Mouse (Mus musculus) forebrain, embryonic 13.5 days (tissue): ENCODE data around the gene Ttc6. TPM values are rescaled to one million over a fixed set of nuclear protein-coding genes. Genes with fewer than 3 reads are reported as not detected.

Source experiments
- ATAC-seq: fragments of 200-750 bp; cut with Nextera tagmentation; 2 replicates; pipeline ENCODE4 v1.8.0; 2017
- H3K27ac ChIP-seq: fragments of 300-500 bp; sonication (generic); 2 replicates; pipeline ENCODE4 v1.5.1; 2015; ENCODE audit warnings: inconsistent platforms, mild to moderate bottlenecking, moderate library complexity
- H3K27me3 ChIP-seq: fragments of 300-500 bp; sonication (generic); 2 replicates; pipeline ENCODE4 v1.6.1; 2015; ENCODE audit warnings: mild to moderate bottlenecking, inconsistent platforms
- H3K36me3 ChIP-seq: fragments of 300-500 bp; sonication (generic); 2 replicates; pipeline ENCODE4 v1.6.1; 2015; ENCODE audit warnings: mild to moderate bottlenecking, inconsistent platforms; ENCODE audit not compliant: poor library complexity, severe bottlenecking
- H3K4me1 ChIP-seq: fragments of 300-500 bp; sonication (generic); 2 replicates; pipeline ENCODE4 v1.6.1; 2015; ENCODE audit warnings: inconsistent platforms
- H3K4me2 ChIP-seq: fragments of 300-500 bp; sonication (generic); 2 replicates; pipeline ENCODE4 v1.6.1; 2015; ENCODE audit warnings: inconsistent platforms, mild to moderate bottlenecking, moderate library complexity
- H3K4me3 ChIP-seq: fragments of 300-500 bp; sonication (generic); 2 replicates; pipeline ENCODE4 v1.5.1; 2015; ENCODE audit warnings: mild to moderate bottlenecking, inconsistent platforms
- H3K9ac ChIP-seq: fragments of 300-500 bp; sonication (generic); 2 replicates; pipeline ENCODE4 v1.6.1; 2015; ENCODE audit warnings: mild to moderate bottlenecking, inconsistent platforms
- H3K9me3 ChIP-seq: fragments of 300-500 bp; sonication (generic); replicated peaks from 2 replicates; pipeline ENCODE4 v1.6.1; 2016; ENCODE audit warnings: inconsistent platforms
- WGBS: fragments of 180-500 bp; shearing (Covaris S2); methylation state at CpG from one replicate; pipeline ENCODE4 v1.1.7; 2015; 5-methylcytosine and 5-hydroxymethylcytosine counted together
- polyA plus RNA-seq: library from polyadenylated mRNA; unstranded; fragments of >200 nt; fragmentation: Nextera tagmentation; extraction: Ambion mirVana; gene quantifications from 2 replicates; pipeline ENCODE4 v1.2.1, GENCODE M21; 2015

Ttc6 gene
- polyA plus RNA-seq, 1 experiment from 2014 or later: 0.14 TPM

- ATAC-seq: no peak
- no peak overlapping the region for H3K27ac ChIP-seq
- no peaks in the 10 kb centered on the region for H3K9me3 ChIP-seq
- H3K4me1 ChIP-seq: peaks cover 17% of the 10 kb centered on the region
- H3K36me3 ChIP-seq: no peaks in the 10 kb centered on the region
- H3K9ac ChIP-seq: no peak overlapping the region
- WGBS: 0% methylated on average over 9 of the region's 9 CpGs
- peaks cover 100% of the 10 kb centered on the region for H3K27me3 ChIP-seq
- no peak overlapping the region for H3K4me3 ChIP-seq
- no peak overlapping the region for H3K4me2 ChIP-seq
Observed at GRCm38 (mm10) chr12:57547890-57548289, 16.0 kb upstream of the Ttc6 start.

DNA sequence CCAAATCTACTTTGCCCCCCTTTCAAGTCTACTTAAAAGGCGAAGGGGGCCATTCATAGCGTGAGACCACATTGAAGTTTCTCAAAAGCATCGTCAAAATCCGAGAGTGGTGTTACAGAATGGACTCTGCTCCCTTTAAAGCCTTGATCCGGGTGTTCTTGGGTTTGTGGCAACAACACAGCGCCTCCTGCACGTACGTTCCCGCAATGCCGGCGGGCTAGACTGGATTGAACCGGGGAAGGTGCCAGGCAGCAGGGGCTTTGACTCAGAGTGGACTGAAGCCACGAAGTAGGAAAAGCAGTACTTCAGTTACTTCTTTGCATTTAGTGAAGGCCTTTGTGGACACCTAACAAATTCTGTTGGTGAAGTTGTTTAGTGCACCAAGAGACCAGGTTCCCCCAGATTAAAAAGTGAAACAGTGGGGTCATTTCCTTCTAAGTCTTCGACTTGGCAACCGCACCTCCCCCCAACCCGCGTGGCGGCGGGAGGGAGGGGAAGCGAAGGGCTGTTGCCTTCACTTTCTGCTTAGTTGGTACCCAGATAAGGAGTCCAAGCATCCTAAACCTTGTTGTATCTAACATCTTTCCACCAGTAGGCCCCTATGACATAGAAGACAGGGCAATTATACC lies 15.4 kb upstream of the Ttc6 start:
- ATAC-seq: no peak
- Histone ChIP-seq H3K36me3 (no peaks in the 10 kb centered on the region), H3K4me1 (peaks cover 17% of the 10 kb centered on the region), H3K27me3 (peaks cover 100% of the 10 kb centered on the region), H3K4me2 (no peak overlapping the region), H3K27ac (no peak overlapping the region), H3K4me3 (no peak overlapping the region), H3K9me3 (no peaks in the 10 kb centered on the region), H3K9ac (no peak overlapping the region)
- under 1% methylated on average over 20 of the region's 20 CpGs for WGBS

DNA sequence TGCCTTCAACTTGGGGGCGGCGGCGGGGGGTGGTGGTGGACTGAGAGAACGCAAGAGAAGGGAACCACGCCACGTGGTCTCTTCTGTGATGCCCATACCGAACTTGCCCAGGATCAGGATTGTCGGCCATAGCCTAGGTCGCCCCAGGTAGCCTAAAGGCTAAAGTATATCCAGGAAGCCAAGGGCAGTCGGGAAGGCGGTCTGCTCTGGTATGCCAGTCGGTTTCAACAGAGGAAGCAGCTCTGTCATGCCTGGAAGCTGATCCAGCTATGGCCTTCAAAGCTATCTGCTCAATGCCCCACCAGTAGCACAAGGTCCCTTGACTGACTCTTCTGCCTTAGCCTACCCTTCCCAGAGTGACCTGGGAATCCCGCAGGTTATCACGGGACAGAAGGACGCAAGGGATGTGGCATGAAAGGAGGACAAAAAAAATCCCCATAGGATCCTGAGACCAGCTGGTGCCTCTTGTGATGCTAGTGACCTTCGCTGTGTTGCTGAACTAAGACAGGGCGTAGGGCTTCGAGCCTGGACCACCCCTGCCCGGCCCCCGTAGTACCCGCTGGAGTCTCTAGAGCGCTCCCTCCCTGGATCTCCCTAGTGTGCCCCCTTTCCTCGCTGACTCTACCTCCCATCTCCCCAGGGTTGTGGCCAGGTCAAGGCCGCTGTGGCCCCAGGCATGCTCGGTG lies 14.8 kb upstream of the Ttc6 start:
- H3K9me3 ChIP-seq: no peaks in the 10 kb centered on the region
- H3K9ac ChIP-seq: no peak overlapping the region
- 2% methylated on average over 25 of the region's 25 CpGs for WGBS
- no peak overlapping the region for H3K4me3 ChIP-seq
- peaks cover 100% of the 10 kb centered on the region for H3K27me3 ChIP-seq
- H3K36me3 ChIP-seq: no peaks in the 10 kb centered on the region
- H3K4me2 ChIP-seq: no peak overlapping the region
- H3K27ac ChIP-seq: no peak overlapping the region
- no peak for ATAC-seq
- H3K4me1 ChIP-seq: peaks cover 17% of the 10 kb centered on the region

GRCm38 (mm10) chr12:57549667-57550160 lies 14.2 kb upstream of the Ttc6 start:
- ATAC-seq: no peak
- Histone ChIP-seq H3K4me1 (peaks cover 17% of the 10 kb centered on the region), H3K9me3 (no peaks in the 10 kb centered on the region), H3K4me3 (no peak overlapping the region), H3K36me3 (no peaks in the 10 kb centered on the region), H3K27ac (no peak overlapping the region), H3K9ac (no peak overlapping the region), H3K27me3 (peaks cover 100% of the 10 kb centered on the region), H3K4me2 (no peak overlapping the region)
- WGBS: under 1% methylated on average over 15 of the region's 15 CpGs

DNA sequence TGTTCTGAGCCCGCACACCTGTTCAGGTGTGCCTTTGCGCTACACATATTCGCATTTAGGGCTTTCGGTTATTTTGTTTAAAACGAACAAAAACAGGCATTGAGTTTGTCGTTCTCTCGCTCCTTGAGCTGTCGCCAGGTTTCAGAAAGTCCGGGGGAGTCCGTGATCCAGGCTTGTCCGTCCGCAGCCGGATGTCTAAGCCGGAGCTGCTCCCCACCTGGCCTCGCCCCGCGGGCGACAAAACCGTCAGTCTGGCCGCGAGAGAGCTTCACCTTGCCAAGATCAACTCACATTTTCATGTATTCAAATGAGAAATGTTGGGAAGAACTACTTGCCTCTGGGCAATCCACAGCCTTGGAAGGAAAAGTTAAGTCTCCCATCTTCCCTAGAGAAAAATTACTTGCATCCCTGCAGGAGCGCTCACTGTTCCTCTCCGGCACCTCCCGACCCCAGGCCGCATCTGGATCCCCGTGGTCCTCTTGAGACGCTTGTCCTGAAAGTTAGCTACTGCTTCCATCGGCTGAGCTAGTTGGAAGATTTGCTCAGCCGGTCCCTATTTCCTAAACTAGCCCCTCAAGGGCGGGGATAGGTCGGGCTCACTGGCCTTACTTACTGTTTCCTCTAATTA lies 13.6 kb upstream of the Ttc6 start:
- no peaks in the 10 kb centered on the region for H3K9me3 ChIP-seq
- H3K9ac ChIP-seq: no peak overlapping the region
- H3K4me2 ChIP-seq: no peak overlapping the region
- peaks cover 14% of the 10 kb centered on the region for H3K4me1 ChIP-seq
- no peak for ATAC-seq
- H3K4me3 ChIP-seq: no peak overlapping the region
- H3K27me3 ChIP-seq: peaks cover 100% of the 10 kb centered on the region
- H3K36me3 ChIP-seq: no peaks in the 10 kb centered on the region
- under 1% methylated on average over 31 of the region's 31 CpGs for WGBS
- no peak overlapping the region for H3K27ac ChIP-seq

DNA sequence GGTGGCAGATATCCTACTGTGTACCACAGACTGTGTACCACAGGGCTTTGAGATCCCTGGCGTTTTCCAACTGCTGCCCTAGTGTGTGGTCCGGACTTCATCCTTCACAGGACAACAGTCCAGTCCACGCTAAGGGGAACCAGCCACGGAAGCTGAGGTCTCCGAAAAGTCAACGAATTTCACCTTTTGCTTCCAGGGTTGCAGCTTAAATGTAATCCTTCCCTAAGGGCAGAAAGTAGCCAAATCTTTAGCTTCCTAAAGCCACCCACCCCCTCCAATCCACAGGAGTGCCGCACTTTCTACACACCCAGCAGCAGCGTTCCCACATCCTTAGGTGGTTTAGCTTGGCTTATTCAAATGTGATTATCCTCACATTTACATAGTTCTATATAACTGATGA lies 13.0 kb upstream of the Ttc6 start:
- Histone ChIP-seq H3K36me3 (no peaks in the 10 kb centered on the region), H3K9me3 (no peaks in the 10 kb centered on the region), H3K4me2 (no peak overlapping the region), H3K4me3 (no peak overlapping the region), H3K4me1 (peaks cover 9% of the 10 kb centered on the region), H3K27ac (no peak overlapping the region), H3K27me3 (peaks cover 100% of the 10 kb centered on the region), H3K9ac (no peak overlapping the region)
- 1% methylated on average over 8 of the region's 8 CpGs for WGBS
- ATAC-seq: no peak

DNA sequence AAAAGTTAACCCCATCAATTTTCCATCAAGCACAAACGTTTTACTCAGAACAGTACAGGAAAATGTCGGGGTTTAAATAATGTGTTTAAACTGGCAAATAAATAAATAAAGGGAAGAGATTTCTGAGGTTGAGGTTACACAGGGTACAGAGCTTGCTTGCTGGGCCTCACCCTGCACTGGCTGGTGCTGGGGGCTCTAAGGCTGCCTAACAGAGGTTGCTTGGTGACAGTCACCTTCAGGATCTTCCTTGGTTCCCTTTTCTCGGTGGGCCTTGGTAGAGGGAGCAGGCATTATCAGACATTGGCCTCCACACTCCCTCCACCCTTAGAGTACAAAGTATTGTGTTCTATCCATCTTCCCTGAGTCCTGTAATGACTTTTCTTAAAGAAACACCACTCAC lies 11.6 kb upstream of the Ttc6 start:
- Histone ChIP-seq H3K36me3 (no peaks in the 10 kb centered on the region), H3K27ac (no peak overlapping the region), H3K9ac (no peak overlapping the region), H3K9me3 (no peaks in the 10 kb centered on the region), H3K4me3 (no peak overlapping the region), H3K4me1 (no peaks in the 10 kb centered on the region), H3K4me2 (no peak overlapping the region), H3K27me3 (peaks cover 95% of the 10 kb centered on the region)
- 6% methylated on average over 3 of the region's 3 CpGs for WGBS
- no peak for ATAC-seq

- Histone ChIP-seq H3K36me3 (no peaks in the 10 kb centered on the region), H3K27ac (no peak overlapping the region), H3K4me3 (no peak overlapping the region), H3K27me3 (peaks cover 77% of the 10 kb centered on the region), H3K4me1 (no peaks in the 10 kb centered on the region), H3K9me3 (no peaks in the 10 kb centered on the region), H3K9ac (no peak overlapping the region), H3K4me2 (no peak overlapping the region)
- no peak for ATAC-seq
- WGBS: 28% methylated on average over 3 of the region's 3 CpGs
Observed at GRCm38 (mm10) chr12:57554091-57554490, 9.8 kb upstream of the Ttc6 start.

DNA sequence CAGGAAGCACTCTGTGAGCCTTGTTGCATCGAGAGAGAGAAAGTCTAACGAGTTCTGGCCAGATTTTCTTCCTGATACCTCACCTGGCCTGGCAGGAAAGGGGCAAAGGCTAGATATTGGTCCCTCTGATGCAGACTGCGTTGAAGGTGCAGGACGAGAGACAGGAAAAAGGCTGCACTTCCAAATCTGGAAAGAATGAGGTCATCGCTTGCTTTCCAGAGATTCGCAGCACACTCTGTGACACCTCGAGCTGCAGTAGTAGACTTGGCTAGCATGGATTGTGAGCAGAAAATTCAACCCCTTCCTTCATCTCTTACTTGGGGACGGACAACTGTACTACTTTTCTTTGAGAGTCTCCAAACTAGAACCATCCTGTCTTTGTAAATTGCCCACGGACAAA lies 7.9 kb downstream of the Ttc6 start:
- 35% methylated on average over 9 of the region's 9 CpGs for WGBS
- Histone ChIP-seq H3K4me2 (no peak overlapping the region), H3K4me1 (no peaks in the 10 kb centered on the region), H3K9me3 (no peaks in the 10 kb centered on the region), H3K9ac (no peak overlapping the region), H3K27ac (no peak overlapping the region), H3K36me3 (no peaks in the 10 kb centered on the region), H3K4me3 (no peak overlapping the region), H3K27me3 (peaks cover 31% of the 10 kb centered on the region)
- no peak for ATAC-seq

DNA sequence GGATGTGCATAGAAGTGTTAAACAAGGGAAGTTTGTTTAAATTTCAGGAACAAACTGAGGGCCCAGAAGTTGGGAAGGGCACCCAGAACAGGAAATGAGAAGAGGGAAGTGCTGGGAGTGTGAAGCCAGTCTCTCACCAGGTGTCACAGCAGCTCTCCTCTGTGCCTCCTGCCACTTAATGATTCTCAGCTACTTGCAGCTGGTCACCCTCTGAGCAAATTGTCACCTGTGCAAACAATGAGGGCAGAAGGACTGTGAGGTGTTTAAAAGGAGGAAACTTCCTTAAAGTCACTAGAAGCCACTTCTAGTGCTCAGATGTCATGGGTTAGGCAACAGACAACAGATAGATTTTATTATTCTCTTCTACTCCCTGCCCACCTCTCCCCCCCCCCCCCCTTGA lies 8.5 kb downstream of the Ttc6 start:
- Histone ChIP-seq H3K27me3 (peaks cover 31% of the 10 kb centered on the region), H3K4me2 (no peak overlapping the region), H3K4me1 (no peaks in the 10 kb centered on the region), H3K9me3 (no peaks in the 10 kb centered on the region), H3K36me3 (no peaks in the 10 kb centered on the region), H3K9ac (no peak overlapping the region), H3K27ac (no peak overlapping the region), H3K4me3 (no peak overlapping the region)
- no peak for ATAC-seq

DNA sequence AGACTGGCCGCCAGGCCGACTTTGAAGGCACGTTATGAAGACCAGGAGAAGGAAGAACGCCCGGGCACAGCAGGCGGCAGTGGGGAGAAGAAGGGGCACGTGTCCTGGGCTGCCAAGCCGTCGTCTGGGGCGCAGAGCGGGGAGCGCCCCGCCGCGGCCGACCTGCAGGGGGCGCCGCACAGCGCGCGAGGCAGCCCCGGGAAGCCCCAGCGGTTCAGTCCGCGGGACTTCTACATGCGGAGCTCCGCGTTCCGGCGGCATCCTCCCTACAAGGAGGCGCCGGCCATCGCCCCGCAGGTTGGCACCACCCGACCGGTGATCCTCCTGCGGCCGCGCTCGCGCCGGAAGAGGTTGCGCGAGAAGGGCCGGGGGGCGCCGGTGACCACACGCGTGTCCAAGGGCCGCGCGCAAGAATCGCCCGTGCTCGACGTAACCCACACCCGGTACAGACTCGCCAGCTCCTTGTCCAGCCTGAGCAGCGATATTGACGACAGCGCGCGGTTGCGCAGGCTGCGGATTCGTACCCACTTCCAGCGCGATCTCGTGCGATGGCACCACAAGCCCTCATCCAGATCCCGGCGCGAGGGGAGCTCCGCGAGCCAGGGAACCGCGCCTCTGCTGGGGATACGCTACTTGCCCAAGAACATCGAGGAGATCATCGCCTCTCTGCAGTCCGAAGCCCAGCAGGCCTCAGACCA lies 12.2 kb downstream of the Ttc6 start:
- Histone ChIP-seq H3K36me3 (no peaks in the 10 kb centered on the region), H3K9me3 (no peaks in the 10 kb centered on the region), H3K27me3 (peaks cover 36% of the 10 kb centered on the region), H3K4me3 (peak overlapping the region; percentile 52), H3K9ac (peak overlapping the region; percentile 60), H3K4me2 (peak overlapping the region; percentile 84), H3K4me1 (no peaks in the 10 kb centered on the region), H3K27ac (no peak overlapping the region)
- ATAC-seq: peak; percentile 95
- 2% methylated on average over 56 of the region's 81 CpGs for WGBS

- Histone ChIP-seq H3K4me3 (no peak overlapping the region), H3K9ac (no peak overlapping the region), H3K4me1 (no peaks in the 10 kb centered on the region), H3K4me2 (no peak overlapping the region), H3K36me3 (no peaks in the 10 kb centered on the region), H3K9me3 (no peaks in the 10 kb centered on the region), H3K27ac (no peak overlapping the region), H3K27me3 (no peaks in the 10 kb centered on the region)
- ATAC-seq: no peak
- WGBS: 72% methylated on average over 5 of the region's 5 CpGs
Observed at GRCm38 (mm10) chr12:57607624-57608023, 43.7 kb downstream of the Ttc6 start.
